Mouse (Mus musculus): ENCODE data around the gene Lrp2bp.

DNA sequence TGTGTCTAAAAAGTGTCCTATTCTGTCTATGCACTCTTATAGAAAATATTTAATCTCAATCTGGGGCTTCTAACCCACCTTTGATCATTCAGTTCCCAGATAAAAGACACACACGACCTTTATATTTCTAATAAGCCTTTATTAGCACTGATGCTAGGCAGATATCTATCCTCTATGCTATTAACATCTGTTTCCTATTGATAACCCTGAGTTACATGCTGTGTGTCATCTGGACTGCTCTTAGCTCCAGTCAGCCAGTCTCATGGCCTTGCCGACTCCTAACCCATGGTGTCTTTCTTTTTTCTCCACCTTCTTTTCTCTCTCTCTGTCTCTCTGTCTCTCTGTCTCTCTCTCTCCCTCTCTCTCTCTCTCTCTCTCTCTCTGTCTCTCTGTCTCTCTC is 10.9 kb upstream of the Lrp2bp start:
- TF ChIP-seq EP300 (IDR thresholded peaks at IDR 0.05; ENCODE audit: insufficient read depth, low read depth, low read length) (no peak), CTCF (IDR thresholded peaks at IDR 0.05; ENCODE audit: low read depth, low read length) (no peak)

Data from ES-Bruce4 (cell line).